Mouse (Mus musculus) stomach, embryonic 16.5 days (tissue): ENCODE results near the gene Phldb1. TPM values are rescaled to one million over a fixed set of nuclear protein-coding genes. Genes with fewer than 3 reads are reported as not detected.

Source experiments
- ATAC-seq: fragments of 200-750 bp; cut with Nextera tagmentation; 2 replicates; pipeline ENCODE4 v1.8.0; 2017; ENCODE audit warnings: moderate number of reproducible peaks, moderate TSS enrichment; ENCODE audit not compliant: insufficient read depth, low FRiP score
- H3K27ac ChIP-seq: fragments of 300-500 bp; sonication (generic); 2 replicates; pipeline ENCODE4 v1.5.1; 2014; ENCODE audit warnings: low read length
- H3K27me3 ChIP-seq: fragments of 300-500 bp; sonication (generic); 2 replicates; pipeline ENCODE4 v1.6.1; 2014; ENCODE audit warnings: low read length, control low read depth, mixed read lengths; ENCODE audit not compliant: control insufficient read depth, insufficient read depth
- H3K36me3 ChIP-seq: fragments of 300-500 bp; sonication (generic); 2 replicates; pipeline ENCODE4 v1.6.1; 2014; ENCODE audit warnings: low read length; ENCODE audit not compliant: control insufficient read depth, insufficient read depth
- H3K4me1 ChIP-seq: fragments of 300-500 bp; sonication (generic); 2 replicates; pipeline ENCODE4 v1.6.1; 2014; ENCODE audit warnings: low read length, control low read depth, mixed read lengths; ENCODE audit not compliant: control insufficient read depth, insufficient read depth
- H3K4me2 ChIP-seq: fragments of 300-500 bp; sonication (generic); 2 replicates; pipeline ENCODE4 v1.6.1; 2014; ENCODE audit warnings: low read depth, low read length, mixed read lengths
- H3K4me3 ChIP-seq: fragments of 300-500 bp; sonication (generic); replicated peaks from 2 replicates; pipeline ENCODE4 v1.5.1; 2014; ENCODE audit warnings: mild to moderate bottlenecking, low read length
- H3K9ac ChIP-seq: fragments of 300-500 bp; sonication (generic); 2 replicates; pipeline ENCODE4 v1.6.1; 2014; ENCODE audit warnings: low read length
- H3K9me3 ChIP-seq: fragments of 300-500 bp; sonication (generic); replicated peaks from 2 replicates; pipeline ENCODE4 v1.6.1; 2016; ENCODE audit warnings: low read length, control low read depth; ENCODE audit not compliant: control insufficient read depth
- WGBS: fragments of 180-500 bp; shearing (Covaris S2); extraction: QIAGEN DNeasy Blood & Tissue Kit; methylation state at CpG from one replicate; pipeline ENCODE4 v1.1.7; 2014; 5-methylcytosine and 5-hydroxymethylcytosine counted together
- polyA plus RNA-seq: library from polyadenylated mRNA; unstranded; fragments of >200 nt; fragmentation: Nextera tagmentation; extraction: Ambion mirVana; gene quantifications from 2 replicates; pipeline ENCODE4 v1.2.1, GENCODE M21; 2015

Gene Phldb1
- polyA plus RNA-seq, 1 experiment from 2014 or later, result 24.5 TPM

GRCm38 (mm10) chr9:44732921-44733530 is 2.0 kb downstream of the Phldb1 start:
- WGBS, result 62% methylated on average over 12 of the region's 12 CpGs
- H3K9me3 ChIP-seq, result no peaks in the 10 kb centered on the region
- no peaks in the 10 kb centered on the region for H3K36me3 ChIP-seq
- ATAC-seq, result no peak
- H3K4me1 ChIP-seq, result peaks cover 27% of the 10 kb centered on the region
- H3K27me3 ChIP-seq, result no peaks in the 10 kb centered on the region; the same call in 1 of the 2 replicates
- H3K9ac ChIP-seq, result peak overlapping the region; percentile 74
- H3K27ac ChIP-seq, result peak overlapping the region; percentile 61
- peak overlapping the region; percentile 95 for H3K4me2 ChIP-seq
- H3K4me3 ChIP-seq, result peak overlapping the region; percentile 67

- WGBS, result 54% methylated on average over 5 of the region's 5 CpGs
These were observed 2.9 kb downstream of the Phldb1 start for GRCm38 (mm10) chr9:44732130-44732549.

GRCm38 (mm10) chr9:44727441-44727840 is 7.6 kb downstream of the Phldb1 start:
- no peak overlapping the region for H3K4me3 ChIP-seq
- no peaks in the 10 kb centered on the region for H3K36me3 ChIP-seq
- H3K9me3 ChIP-seq, result no peaks in the 10 kb centered on the region
- H3K27me3 ChIP-seq, result no peaks in the 10 kb centered on the region
- 66% methylated on average over 5 of the region's 5 CpGs for WGBS
- no peak overlapping the region for H3K27ac ChIP-seq
- no peak for ATAC-seq
- H3K9ac ChIP-seq, result no peak overlapping the region
- H3K4me1 ChIP-seq, result peaks cover 27% of the 10 kb centered on the region
- H3K4me2 ChIP-seq, result no peak overlapping the region

More at GRCm38 (mm10) chr9:44732130-44732549, 2.9 kb downstream of the Phldb1 start:
- no peaks in the 10 kb centered on the region for H3K36me3 ChIP-seq
- H3K4me1 ChIP-seq, result peaks cover 27% of the 10 kb centered on the region
- H3K9ac ChIP-seq, result no peak overlapping the region; the same call in 1 of the 2 replicates
- H3K9me3 ChIP-seq, result no peaks in the 10 kb centered on the region
- no peak overlapping the region for H3K4me3 ChIP-seq
- no peak overlapping the region for H3K4me2 ChIP-seq
- no peaks in the 10 kb centered on the region; the same call in 1 of the 2 replicates for H3K27me3 ChIP-seq
- H3K27ac ChIP-seq, result no peak overlapping the region
- ATAC-seq, result no peak

GRCm38 (mm10) chr9:44726431-44727146 is 8.4 kb downstream of the Phldb1 start:
- ATAC-seq, result no peak
- H3K9me3 ChIP-seq, result no peaks in the 10 kb centered on the region
- 36% methylated on average over 10 of the region's 10 CpGs for WGBS
- H3K9ac ChIP-seq, result no peak overlapping the region
- no peak overlapping the region for H3K4me3 ChIP-seq
- H3K4me2 ChIP-seq, result no peak overlapping the region
- H3K36me3 ChIP-seq, result no peaks in the 10 kb centered on the region
- H3K4me1 ChIP-seq, result peaks cover 26% of the 10 kb centered on the region
- H3K27me3 ChIP-seq, result no peaks in the 10 kb centered on the region
- no peak overlapping the region for H3K27ac ChIP-seq

GRCm38 (mm10) chr9:44724665-44725064 is 10.3 kb downstream of the Phldb1 start:
- H3K4me1 ChIP-seq, result peaks cover 37% of the 10 kb centered on the region
- 51% methylated on average over 2 of the region's 2 CpGs for WGBS
- H3K9me3 ChIP-seq, result no peaks in the 10 kb centered on the region

GRCm38 (mm10) chr9:44724223-44724622 is 10.8 kb downstream of the Phldb1 start:
- no peaks in the 10 kb centered on the region for H3K9me3 ChIP-seq
- H3K27me3 ChIP-seq, result no peaks in the 10 kb centered on the region
- H3K36me3 ChIP-seq, result no peaks in the 10 kb centered on the region
- H3K4me3 ChIP-seq, result no peak overlapping the region
- peaks cover 37% of the 10 kb centered on the region for H3K4me1 ChIP-seq
- ATAC-seq, result no peak
- H3K4me2 ChIP-seq, result no peak overlapping the region
- H3K27ac ChIP-seq, result peak overlapping the region; percentile 42
- no peak overlapping the region for H3K9ac ChIP-seq
- WGBS, result 38% methylated on average over 6 of the region's 6 CpGs

More at GRCm38 (mm10) chr9:44724665-44725064, 10.3 kb downstream of the Phldb1 start:
- Histone ChIP-seq H3K4me2 (no peak overlapping the region), H3K9ac (no peak overlapping the region), H3K36me3 (no peaks in the 10 kb centered on the region), H3K27me3 (no peaks in the 10 kb centered on the region), H3K27ac (peak overlapping the region; percentile 42; the same call in 1 of the 2 replicates), H3K4me3 (no peak overlapping the region)
- ATAC-seq, result no peak

GRCm38 (mm10) chr9:44723521-44724041 is 11.4 kb downstream of the Phldb1 start:
- Histone ChIP-seq H3K4me2 (no peak overlapping the region), H3K4me1 (peaks cover 37% of the 10 kb centered on the region)

GRCm38 (mm10) chr9:44723008-44723407 is 12.0 kb downstream of the Phldb1 start:
- Histone ChIP-seq H3K36me3 (no peaks in the 10 kb centered on the region), H3K9me3 (no peaks in the 10 kb centered on the region), H3K4me1 (peaks cover 37% of the 10 kb centered on the region), H3K27ac (peak overlapping the region; percentile 32), H3K4me2 (no peak overlapping the region), H3K9ac (no peak overlapping the region), H3K27me3 (no peaks in the 10 kb centered on the region), H3K4me3 (no peak overlapping the region)
- no peak for ATAC-seq
- WGBS, result 44% methylated on average over 7 of the region's 7 CpGs

More at GRCm38 (mm10) chr9:44723521-44724041, 11.4 kb downstream of the Phldb1 start:
- H3K4me3 ChIP-seq, result no peak overlapping the region
- peak overlapping the region; percentile 32 for H3K27ac ChIP-seq
- no peak overlapping the region for H3K9ac ChIP-seq
- H3K9me3 ChIP-seq, result no peaks in the 10 kb centered on the region
- 64% methylated on average over 11 of the region's 11 CpGs for WGBS
- no peaks in the 10 kb centered on the region for H3K36me3 ChIP-seq
- ATAC-seq, result no peak
- H3K27me3 ChIP-seq, result no peaks in the 10 kb centered on the region

- ATAC-seq, result no peak
- H3K4me1 ChIP-seq, result peaks cover 37% of the 10 kb centered on the region
- H3K36me3 ChIP-seq, result no peaks in the 10 kb centered on the region
- 73% methylated on average over 7 of the region's 7 CpGs for WGBS
- no peak overlapping the region for H3K4me2 ChIP-seq
- no peak overlapping the region for H3K27ac ChIP-seq
- no peaks in the 10 kb centered on the region for H3K27me3 ChIP-seq
- no peak overlapping the region for H3K4me3 ChIP-seq
- H3K9ac ChIP-seq, result no peak overlapping the region
- no peaks in the 10 kb centered on the region for H3K9me3 ChIP-seq
These were observed 12.4 kb downstream of the Phldb1 start for GRCm38 (mm10) chr9:44722575-44722974.
